Mouse (Mus musculus) ES-Bruce4 (cell line): ENCODE results near the gene Cnga2. TPM values are rescaled to one million over a fixed set of nuclear protein-coding genes. Genes with fewer than 3 reads are reported as not detected.

ENCODE experiments used
- H3K27ac ChIP-seq: 2 replicates; pipeline ENCODE4 v1.5.1; 2012; ENCODE audit warnings: low read length, inconsistent platforms; ENCODE audit not compliant: insufficient read depth
- H3K27me3 ChIP-seq: 2 replicates; pipeline ENCODE4 v1.6.1; 2012; ENCODE audit warnings: mild to moderate bottlenecking, low read length, inconsistent platforms; ENCODE audit not compliant: control insufficient read depth, poor library complexity, insufficient read depth, severe bottlenecking
- H3K36me3 ChIP-seq: 2 replicates; pipeline ENCODE4 v1.6.1; 2012; ENCODE audit warnings: inconsistent platforms, mild to moderate bottlenecking, low read length, moderate library complexity; ENCODE audit not compliant: control insufficient read depth, poor library complexity, insufficient read depth, severe bottlenecking
- H3K4me1 ChIP-seq: one replicate; pipeline ENCODE4 v1.8.1; 2011; ENCODE audit warnings: low read length; ENCODE audit not compliant: control insufficient read depth, insufficient read depth
- H3K4me3 ChIP-seq: 2 replicates; pipeline ENCODE4 v1.5.1; 2011; ENCODE audit warnings: low read depth, mild to moderate bottlenecking, low read length
- H3K9ac ChIP-seq: 2 replicates; pipeline ENCODE4 v1.6.1; 2012; ENCODE audit warnings: low read depth, mild to moderate bottlenecking, inconsistent platforms; ENCODE audit not compliant: poor library complexity, severe bottlenecking
- H3K9me3 ChIP-seq: replicated peaks from 2 replicates; pipeline ENCODE4 v1.6.1; 2012; ENCODE audit warnings: mild to moderate bottlenecking, low read length, inconsistent platforms; ENCODE audit not compliant: control insufficient read depth, poor library complexity, insufficient read depth, severe bottlenecking
- CTCF ChIP-seq: IDR thresholded peaks from one replicate; pipeline ENCODE4 v1.8.1; 2011; ENCODE audit warnings: low read depth, low read length
- EP300 ChIP-seq: IDR thresholded peaks from 2 replicates; pipeline ENCODE4 v1.6.1; 2011; ENCODE audit warnings: low read depth, low read length; ENCODE audit not compliant: insufficient read depth
- POLR2A ChIP-seq: IDR thresholded peaks from one replicate; pipeline ENCODE4 v1.8.1; 2011; ENCODE audit warnings: low read length; ENCODE audit not compliant: insufficient read depth
- polyA plus RNA-seq: library from polyadenylated mRNA; stranded (reverse); fragments of >200 nt; gene quantifications from 2 replicates; pipeline ENCODE4 v1.2.4, GENCODE M21; 2011; ENCODE audit warnings: low read depth; ENCODE audit not compliant: missing spikeins, insufficient read depth, insufficient read length

Cnga2 gene
- not detected in 2 replicates for polyA plus RNA-seq

GRCm38 (mm10) chrX:71991549-71991948 lies at the start of gene Cnga2:
Cnga2 (plus strand) TSS chrX:71991849.
- Histone ChIP-seq H3K4me3 (no peak within 1 kb of the TSS), H3K4me1 (no peaks in the 10 kb centered on the region), H3K27me3 (no peaks in the 10 kb centered on the region), H3K27ac (no peak within 1 kb of the TSS), H3K9ac (no peak within 1 kb of the TSS), H3K9me3 (no peaks in the 10 kb centered on the region), H3K36me3 (no peaks in the 10 kb centered on the region)
- no peak for TF ChIP-seq EP300
- TF ChIP-seq CTCF = no peak
- no peak for TF ChIP-seq POLR2A

- Histone ChIP-seq H3K36me3 (no peaks in the 10 kb centered on the region), H3K9me3 (no peaks in the 10 kb centered on the region), H3K27ac (no peak overlapping the region), H3K27me3 (no peaks in the 10 kb centered on the region), H3K4me1 (no peaks in the 10 kb centered on the region), H3K9ac (no peak overlapping the region), H3K4me3 (no peak overlapping the region)
- TF ChIP-seq EP300 = no peak
- TF ChIP-seq CTCF = peak; percentile 2
- no peak for TF ChIP-seq POLR2A
Measured at GRCm38 (mm10) chrX:71946631-71947030, 45.0 kb upstream of the Cnga2 start.

DNA sequence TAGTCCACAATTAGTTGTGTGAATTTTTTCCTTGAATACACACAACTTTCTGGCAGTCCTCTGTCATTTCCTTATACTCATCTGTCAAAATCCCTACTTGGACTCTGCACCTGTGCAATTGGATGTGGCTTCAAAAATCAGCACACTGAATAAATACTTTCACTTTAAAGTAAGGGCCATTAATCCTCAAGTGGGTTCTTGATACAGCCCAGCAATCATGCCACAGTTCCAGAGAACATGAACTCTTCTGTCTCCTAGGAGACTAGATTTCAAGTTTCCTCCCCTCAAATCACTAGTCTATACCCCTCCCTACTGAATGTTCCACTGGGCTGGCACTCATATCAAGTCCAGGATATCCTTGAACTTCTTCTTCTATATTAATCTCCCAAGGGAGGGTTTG lies 33.3 kb upstream of the Cnga2 start:
- no peak overlapping the region for H3K27ac ChIP-seq
- no peaks in the 10 kb centered on the region for H3K9me3 ChIP-seq
- H3K36me3 ChIP-seq = no peaks in the 10 kb centered on the region
- TF ChIP-seq POLR2A (no peak), EP300 (no peak), CTCF (no peak)
- no peaks in the 10 kb centered on the region for H3K27me3 ChIP-seq
- H3K4me3 ChIP-seq = no peak overlapping the region
- H3K4me1 ChIP-seq = no peaks in the 10 kb centered on the region
- no peak overlapping the region for H3K9ac ChIP-seq

DNA sequence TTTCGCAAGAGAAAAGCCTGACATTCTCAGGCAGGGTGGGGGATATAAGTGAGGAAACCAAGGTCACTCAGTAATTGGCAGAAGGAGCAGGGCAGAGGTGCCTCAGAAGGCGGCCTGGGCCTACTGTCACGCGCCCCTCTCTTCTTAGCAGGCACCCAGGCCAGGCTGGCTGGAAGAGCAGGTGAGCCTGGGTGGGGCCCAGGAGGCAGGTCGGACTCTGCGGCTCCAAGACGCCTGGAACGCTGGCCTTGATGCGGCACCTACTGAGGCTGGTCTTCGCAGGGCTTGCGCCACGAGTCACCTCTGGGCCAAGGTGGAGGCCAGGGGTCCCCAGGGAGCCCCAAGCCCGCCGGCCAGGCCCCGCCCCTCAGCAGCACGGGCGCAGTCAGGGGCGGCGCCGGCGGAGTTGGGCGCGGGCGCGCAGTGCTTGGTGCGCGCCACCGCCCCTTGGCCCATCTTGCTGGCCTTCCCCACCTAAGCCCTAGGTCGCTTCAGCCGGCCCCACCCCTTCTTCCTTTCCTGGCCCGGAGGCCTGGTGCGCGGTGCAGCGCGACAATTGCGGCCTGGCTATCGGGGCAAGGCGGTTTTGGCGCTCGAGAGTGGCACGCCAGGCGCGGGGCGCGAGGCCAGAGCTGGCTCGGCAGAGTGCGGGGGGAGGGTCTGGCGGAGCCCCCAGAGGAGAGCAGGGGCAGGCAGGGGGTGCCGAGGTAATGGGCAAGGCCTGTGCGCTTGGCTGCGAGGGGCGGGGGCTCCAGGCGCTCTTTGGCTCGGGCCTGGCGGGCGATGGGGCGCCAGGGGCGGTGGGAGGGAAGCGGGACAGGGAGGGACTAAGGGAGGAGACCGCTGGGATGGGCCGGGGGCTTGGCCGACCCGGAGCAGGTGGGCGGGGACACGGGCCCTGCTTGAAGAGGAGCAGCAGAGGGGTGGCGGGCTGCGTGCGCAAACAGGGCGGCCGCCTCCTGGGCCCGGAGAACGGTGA lies 29.3 kb upstream of the Cnga2 start, which contains the start of gene Prrg3:
TSS of gene Prrg3 (plus strand) at position 552 of the 979 bp plus-strand sequence.
- H3K4me1 ChIP-seq = no peaks in the 10 kb centered on the region
- H3K9me3 ChIP-seq = no peaks in the 10 kb centered on the region
- H3K4me3 ChIP-seq = peak within 1 kb of the TSS; percentile 76
- no peak for TF ChIP-seq POLR2A
- TF ChIP-seq CTCF = no peak
- TF ChIP-seq EP300 = no peak
- no peaks in the 10 kb centered on the region for H3K36me3 ChIP-seq
- H3K27me3 ChIP-seq = no peaks in the 10 kb centered on the region
- peak within 1 kb of the TSS; percentile 73 for H3K9ac ChIP-seq
- H3K27ac ChIP-seq = no peak within 1 kb of the TSS

GRCm38 (mm10) chrX:71963275-71963912 lies 28.3 kb upstream of the Cnga2 start:
- no peaks in the 10 kb centered on the region for H3K9me3 ChIP-seq
- H3K4me1 ChIP-seq = no peaks in the 10 kb centered on the region
- TF ChIP-seq EP300 (no peak), CTCF (no peak), POLR2A (no peak)
- H3K27me3 ChIP-seq = no peaks in the 10 kb centered on the region
- H3K36me3 ChIP-seq = no peaks in the 10 kb centered on the region
- no peak overlapping the region for H3K27ac ChIP-seq
- peak overlapping the region; percentile 73 for H3K9ac ChIP-seq
- H3K4me3 ChIP-seq = peak overlapping the region; percentile 67

- Histone ChIP-seq H3K27ac (no peak overlapping the region), H3K27me3 (no peaks in the 10 kb centered on the region), H3K9me3 (no peaks in the 10 kb centered on the region), H3K4me1 (no peaks in the 10 kb centered on the region), H3K4me3 (no peak overlapping the region), H3K36me3 (no peaks in the 10 kb centered on the region), H3K9ac (no peak overlapping the region)
- TF ChIP-seq EP300 (no peak), CTCF (no peak), POLR2A (no peak)
Measured at GRCm38 (mm10) chrX:71968216-71968615, 23.4 kb upstream of the Cnga2 start.
